Mouse (Mus musculus) NIH3T3 (cell line): ENCODE results near the gene Cd3e.
A peak's percentile ranks its signal among the peaks of the same experiment; 100 is the strongest.
"Not testable (repeated sequence)": the region's sequence is repeated elsewhere in the genome, so short reads cannot be mapped to it uniquely, and the experiment has no call there.

Source experiments
- DNase-seq: peaks from one replicate; pipeline ENCODE4 v3.0.0-alpha.2; 2012; ENCODE audit warnings: low read depth

Cd3e gene

GRCm38 (mm10) chr9:44979806-44980205 lies 29.6 kb downstream of the Cd3e start:
- no peak for DNase-seq

- no peak for DNase-seq
Observed at GRCm38 (mm10) chr9:44977813-44978212, 31.6 kb downstream of the Cd3e start.

- DNase-seq: peak; percentile 13
Observed at GRCm38 (mm10) chr9:44969450-44969849, 40.0 kb downstream of the Cd3e start.

DNA sequence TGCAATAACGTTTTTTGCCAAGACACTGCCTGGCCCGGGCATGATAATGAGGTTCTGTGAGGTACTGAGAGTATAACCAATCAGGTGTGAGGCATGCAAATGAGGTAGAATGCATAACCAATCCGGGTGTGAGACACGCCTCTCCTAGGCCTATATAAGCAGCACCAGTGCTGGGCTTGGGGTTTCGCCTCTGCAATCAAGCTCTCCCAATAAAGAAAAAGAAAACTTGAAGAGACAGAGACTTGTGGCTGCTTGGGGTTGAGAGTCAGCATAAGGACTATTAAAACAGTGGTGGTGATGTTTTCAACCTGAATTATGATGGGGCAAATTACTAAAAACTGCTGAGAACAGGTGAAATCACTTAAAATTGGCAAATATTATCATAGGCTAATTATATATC lies 41.7 kb downstream of the Cd3e start:
- not testable (repeated sequence) for DNase-seq

DNA sequence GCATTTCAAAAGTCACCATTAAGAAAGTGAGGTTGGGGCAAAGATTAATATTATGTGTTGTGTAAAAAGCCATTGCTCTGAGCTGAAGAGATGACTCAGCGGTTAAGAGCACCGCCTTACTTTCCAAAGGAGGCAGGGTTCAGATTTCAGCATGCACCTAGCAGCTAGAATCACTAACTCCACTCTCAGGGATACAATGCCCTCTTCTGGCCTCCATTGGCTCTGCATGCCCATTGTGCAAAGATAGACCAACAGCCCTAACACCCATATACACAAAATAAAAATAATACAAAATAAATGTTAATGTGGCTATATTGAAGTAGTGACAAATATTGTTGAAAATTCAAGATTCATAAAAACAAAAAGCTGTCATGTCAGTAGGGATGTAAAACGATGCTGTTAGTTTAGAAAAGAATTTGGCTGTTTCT lies 42.6 kb downstream of the Cd3e start:
- peak; percentile 91 for DNase-seq

GRCm38 (mm10) chr9:44965833-44966466 lies 43.5 kb downstream of the Cd3e start:
- no peak for DNase-seq

DNA sequence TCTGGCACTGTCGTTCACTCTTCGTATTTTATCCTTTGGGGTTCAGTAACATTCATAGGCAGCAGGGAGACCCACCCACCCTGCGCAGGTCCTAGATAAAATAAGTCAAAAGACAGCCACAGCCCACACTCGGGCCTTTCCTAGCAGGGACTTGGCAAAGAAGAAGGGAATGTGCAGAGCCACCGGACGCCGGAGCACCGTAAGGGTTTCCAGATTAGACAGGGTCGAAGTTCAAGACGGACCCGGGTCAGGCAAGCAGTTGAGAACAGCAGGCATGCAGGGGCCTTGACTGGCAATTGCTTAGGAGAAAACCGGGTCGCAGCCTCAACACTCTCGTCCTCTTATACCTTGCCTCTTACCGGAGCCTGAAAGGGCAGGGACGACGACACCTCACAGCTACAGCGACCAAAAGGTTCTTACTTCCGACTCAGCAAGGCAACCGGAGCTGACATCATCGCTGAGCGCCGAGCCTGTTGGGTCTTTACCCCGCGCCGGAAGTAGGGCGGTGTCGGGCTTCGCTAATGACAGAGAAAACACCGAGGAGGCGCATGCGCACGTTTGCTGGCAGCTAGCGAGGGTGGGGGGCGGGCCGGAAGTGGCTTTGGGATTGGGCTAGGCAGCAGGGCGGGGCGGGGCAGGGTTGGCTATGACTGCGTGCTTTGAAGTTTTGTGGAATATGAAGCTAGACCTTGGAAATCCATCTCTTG lies 44.1 kb downstream of the Cd3e start, which contains the start of gene Ube4a:
Gene Ube4a (minus strand): TSS at position 475 of the 707 bp plus-strand sequence.
- peak; percentile 98 for DNase-seq

DNA sequence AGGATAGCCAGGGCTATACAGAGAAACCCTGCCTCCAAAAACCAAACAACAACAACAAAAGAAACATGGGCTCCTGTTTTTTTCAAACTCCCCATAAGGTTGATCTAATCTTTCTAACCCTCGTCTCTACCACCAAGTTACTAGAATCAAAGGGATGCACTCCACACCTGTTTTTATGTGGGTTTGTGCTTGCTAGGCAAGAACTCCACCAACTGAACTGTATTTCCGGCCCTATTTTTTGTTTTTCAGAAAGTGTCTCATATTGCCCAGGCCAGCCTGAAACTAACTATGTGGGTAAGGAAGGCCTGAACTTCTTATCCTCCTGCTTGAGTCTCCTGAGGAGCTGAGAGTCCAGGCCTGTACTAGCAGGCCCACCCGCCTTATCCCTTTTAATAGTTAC lies 55.0 kb downstream of the Cd3e start:
- DNase-seq: no peak
